Mouse (Mus musculus): ENCODE data around the gene Esrrg. TPM values are rescaled to one million over a fixed set of nuclear protein-coding genes. Genes with fewer than 3 reads are reported as not detected.

Esrrg gene
- polyA plus RNA-seq, 1 experiment from 2014 or later: 27.1 TPM

DNA sequence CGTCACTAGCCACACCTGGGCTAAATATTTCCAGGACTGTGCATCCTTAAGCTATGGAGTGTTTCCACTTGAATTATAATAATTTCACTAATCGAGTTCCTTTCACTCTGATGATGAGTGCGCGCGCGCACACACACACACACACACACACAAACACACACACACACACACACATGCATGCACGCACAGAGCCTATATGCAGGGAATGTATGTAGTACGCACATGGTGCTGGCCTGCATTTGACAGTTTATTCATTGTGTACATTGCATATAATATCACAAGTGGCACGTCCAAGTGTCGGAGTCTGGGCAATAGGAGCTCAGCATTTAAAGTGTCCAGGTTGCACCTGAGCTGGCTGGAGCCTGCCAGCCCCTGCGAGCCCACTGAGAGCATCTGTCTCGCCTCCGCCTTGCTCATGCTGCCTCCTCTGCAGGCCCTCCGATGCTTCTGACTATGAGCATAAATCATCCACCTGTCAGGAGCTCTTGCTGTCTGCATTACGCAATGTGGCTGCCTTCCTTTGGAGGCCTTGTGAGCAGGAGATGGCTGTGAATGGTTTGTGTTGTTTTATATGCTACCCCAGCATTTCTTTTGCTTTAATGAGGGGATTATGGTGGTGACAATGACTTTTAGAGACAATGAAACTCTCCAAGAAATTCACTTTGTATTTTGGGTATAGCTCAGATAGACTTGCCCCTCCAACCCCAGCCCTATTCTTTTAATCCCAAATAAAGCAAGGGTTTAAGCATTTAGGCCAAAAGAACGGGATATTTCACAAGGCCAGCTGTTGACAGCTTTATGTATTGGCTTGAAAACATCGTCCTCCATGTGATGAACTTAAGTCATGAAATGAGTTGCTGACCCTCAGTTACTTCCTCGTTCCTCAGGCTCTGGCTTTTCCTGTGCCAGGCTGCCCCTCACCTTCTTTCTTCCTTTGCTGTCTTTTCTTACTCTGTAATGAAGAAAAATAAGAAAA lies 474.4 kb downstream of the Esrrg start:
- no peaks in the 10 kb centered on the region for H3K9me3 ChIP-seq (replicated peaks)
- H3K4me3 ChIP-seq (replicated peaks): no peak overlapping the region
- no peaks in the 10 kb centered on the region for H3K4me1 ChIP-seq
- H3K27ac ChIP-seq: no peak overlapping the region
- H3K9ac ChIP-seq: no peak overlapping the region
- WGBS: 68% methylated on average over 18 of the region's 18 CpGs
- H3K4me2 ChIP-seq: no peak overlapping the region
- no peaks in the 10 kb centered on the region for H3K27me3 ChIP-seq
- no peak for ATAC-seq (replicated peaks; ENCODE audit: low FRiP score)
- no peaks in the 10 kb centered on the region for H3K36me3 ChIP-seq

DNA sequence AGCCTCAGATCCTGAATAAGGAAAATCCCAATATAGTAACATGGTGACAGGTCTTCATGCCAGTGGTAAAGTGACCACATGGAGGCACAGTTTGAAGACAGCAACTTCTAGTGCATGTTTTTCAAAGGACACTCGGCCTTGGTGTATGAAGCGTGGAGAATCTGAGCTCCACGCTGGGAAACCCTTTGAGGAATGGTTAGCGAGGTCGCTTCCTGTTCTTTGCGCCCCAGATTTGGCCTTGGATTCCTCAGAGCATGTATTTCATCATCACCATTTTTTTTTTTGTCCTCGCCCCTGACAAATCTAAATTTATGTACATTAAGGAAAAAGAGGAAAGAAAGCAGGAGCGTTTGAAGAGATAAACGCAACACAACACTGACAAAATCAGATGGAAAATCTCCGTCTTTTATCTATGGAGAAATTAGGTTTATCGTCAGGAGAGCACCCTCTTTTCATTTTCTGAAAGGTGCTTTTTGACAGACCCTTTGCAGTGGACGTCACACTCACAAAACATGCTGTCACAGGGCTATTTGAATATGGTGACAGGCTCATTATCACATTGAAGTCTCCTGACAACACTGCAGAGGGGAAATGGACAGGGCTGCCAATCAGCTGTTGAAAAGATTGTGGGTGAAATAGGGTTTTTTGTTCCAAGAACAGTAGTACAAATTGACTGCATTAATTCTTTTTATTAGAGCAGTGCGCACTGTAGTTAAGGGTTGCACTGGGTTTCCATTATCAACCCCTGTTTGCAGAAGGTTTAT lies 476.7 kb downstream of the Esrrg start:
- no peak overlapping the region for H3K9ac ChIP-seq
- no peak overlapping the region for H3K4me3 ChIP-seq (replicated peaks)
- H3K9me3 ChIP-seq (replicated peaks): no peaks in the 10 kb centered on the region
- H3K27me3 ChIP-seq: no peaks in the 10 kb centered on the region
- ATAC-seq (replicated peaks; ENCODE audit: low FRiP score): no peak
- H3K4me2 ChIP-seq: no peak overlapping the region
- no peaks in the 10 kb centered on the region for H3K36me3 ChIP-seq
- no peaks in the 10 kb centered on the region for H3K4me1 ChIP-seq
- 73% methylated on average over 13 of the region's 13 CpGs for WGBS
- H3K27ac ChIP-seq: no peak overlapping the region

DNA sequence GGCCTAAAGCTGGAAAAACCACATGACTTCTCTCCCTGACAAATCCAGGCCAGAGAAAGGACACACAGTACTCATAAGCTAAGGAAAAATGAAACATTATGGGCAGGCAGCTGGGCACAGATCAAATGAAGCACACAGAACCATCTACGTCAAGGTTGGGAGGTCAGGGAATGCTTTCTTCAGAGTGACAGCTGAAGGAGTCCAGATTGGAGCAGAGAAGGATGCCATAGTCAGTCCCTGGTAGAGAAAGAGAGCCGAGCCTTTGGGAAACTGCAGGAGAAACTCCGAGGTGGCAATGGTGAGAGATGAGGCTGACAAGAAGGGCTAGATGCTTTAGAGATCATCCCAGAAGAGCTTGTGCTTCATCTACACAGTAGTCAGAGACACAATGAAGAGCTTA lies 485.1 kb downstream of the Esrrg start:
- Histone ChIP-seq H3K9me3 (replicated peaks) (no peaks in the 10 kb centered on the region), H3K4me3 (replicated peaks) (no peak overlapping the region), H3K36me3 (no peaks in the 10 kb centered on the region), H3K4me2 (no peak overlapping the region), H3K27me3 (no peaks in the 10 kb centered on the region), H3K4me1 (no peaks in the 10 kb centered on the region), H3K27ac (no peak overlapping the region), H3K9ac (no peak overlapping the region)
- no peak for ATAC-seq (replicated peaks; ENCODE audit: low FRiP score)
- 67% methylated on average over 3 of the region's 3 CpGs for WGBS

DNA sequence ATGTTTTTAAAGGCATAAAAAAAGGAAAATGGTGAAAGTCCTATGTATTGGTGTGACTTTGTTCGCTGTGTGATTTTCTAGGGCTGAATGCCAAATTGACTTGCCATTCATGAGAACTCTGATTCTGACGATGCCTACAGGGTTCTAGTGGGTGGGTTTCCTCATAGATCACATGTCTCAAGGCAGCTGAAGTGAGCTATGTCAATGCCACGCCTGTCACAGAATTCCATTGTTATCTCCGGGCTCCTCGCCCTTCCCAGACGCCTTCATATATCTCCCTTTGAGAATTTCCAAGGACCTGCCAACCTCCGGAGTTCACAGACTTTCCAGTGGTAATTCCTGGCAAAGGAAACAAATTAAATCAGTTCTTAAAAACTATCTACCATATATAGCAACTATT lies 493.2 kb downstream of the Esrrg start:
- 75% methylated on average over 7 of the region's 7 CpGs for WGBS
- Histone ChIP-seq H3K27ac (no peak overlapping the region), H3K4me2 (no peak overlapping the region), H3K9me3 (replicated peaks) (no peaks in the 10 kb centered on the region), H3K9ac (no peak overlapping the region), H3K36me3 (no peaks in the 10 kb centered on the region), H3K27me3 (no peaks in the 10 kb centered on the region), H3K4me3 (replicated peaks) (no peak overlapping the region), H3K4me1 (0 out of 2 replicates have a peak, but pooled peaks cover 4% of the 10 kb centered on the region)
- ATAC-seq (replicated peaks; ENCODE audit: low FRiP score): no peak

DNA sequence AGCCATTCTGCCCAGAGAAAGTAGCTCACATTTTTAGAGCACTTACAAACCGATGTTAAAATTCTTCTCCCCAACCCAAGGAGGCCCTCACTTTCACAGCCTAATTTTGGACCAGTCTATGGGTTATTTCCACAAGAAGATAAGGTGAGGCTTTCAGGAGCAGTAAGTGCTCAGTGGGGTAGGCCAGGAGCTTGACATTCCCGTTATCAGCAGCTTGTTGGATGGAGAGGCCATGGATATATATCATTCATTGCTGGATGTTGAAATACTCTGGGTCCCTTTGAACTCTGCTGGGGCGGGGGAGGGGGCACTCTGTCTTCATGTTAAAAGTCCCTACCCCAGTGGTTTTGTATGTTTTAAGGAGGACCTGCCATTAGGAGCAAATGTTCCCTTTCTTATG lies 494.6 kb downstream of the Esrrg start:
- Histone ChIP-seq H3K27me3 (no peaks in the 10 kb centered on the region), H3K9me3 (replicated peaks) (no peaks in the 10 kb centered on the region), H3K9ac (no peak overlapping the region), H3K4me1 (peaks cover 9% of the 10 kb centered on the region; the same call in 1 of the 2 replicates), H3K4me2 (no peak overlapping the region), H3K27ac (no peak overlapping the region), H3K36me3 (no peaks in the 10 kb centered on the region), H3K4me3 (replicated peaks) (no peak overlapping the region)
- WGBS: 51% methylated on average over 3 of the region's 3 CpGs
- no peak for ATAC-seq (replicated peaks; ENCODE audit: low FRiP score)

DNA sequence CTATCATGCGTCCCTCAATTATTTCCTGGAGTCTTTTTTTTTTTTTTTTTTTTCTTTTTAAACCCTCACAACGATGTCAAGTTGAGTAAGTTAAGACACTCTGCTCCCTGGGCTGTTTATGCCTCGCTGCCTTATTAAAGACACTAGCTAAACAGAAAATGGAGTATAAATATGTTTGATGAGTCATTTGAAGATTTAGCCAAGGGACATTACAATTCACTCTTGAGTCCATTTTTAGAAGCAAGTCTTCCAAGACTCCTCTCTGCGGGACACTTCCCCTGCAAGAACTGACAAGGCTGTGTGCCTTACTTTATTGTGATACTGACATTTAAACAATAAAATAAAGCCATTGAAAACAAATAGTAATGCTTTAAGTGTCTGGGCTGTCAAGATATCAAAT lies 496.9 kb downstream of the Esrrg start:
- Histone ChIP-seq H3K27me3 (no peaks in the 10 kb centered on the region), H3K9me3 (replicated peaks) (no peaks in the 10 kb centered on the region), H3K4me3 (replicated peaks) (no peak overlapping the region), H3K4me2 (no peak overlapping the region), H3K27ac (no peak overlapping the region), H3K4me1 (peaks cover 11% of the 10 kb centered on the region; the same call in 1 of the 2 replicates), H3K36me3 (no peaks in the 10 kb centered on the region), H3K9ac (no peak overlapping the region)
- WGBS: 66% methylated on average over 4 of the region's 4 CpGs
- ATAC-seq (replicated peaks; ENCODE audit: low FRiP score): no peak

DNA sequence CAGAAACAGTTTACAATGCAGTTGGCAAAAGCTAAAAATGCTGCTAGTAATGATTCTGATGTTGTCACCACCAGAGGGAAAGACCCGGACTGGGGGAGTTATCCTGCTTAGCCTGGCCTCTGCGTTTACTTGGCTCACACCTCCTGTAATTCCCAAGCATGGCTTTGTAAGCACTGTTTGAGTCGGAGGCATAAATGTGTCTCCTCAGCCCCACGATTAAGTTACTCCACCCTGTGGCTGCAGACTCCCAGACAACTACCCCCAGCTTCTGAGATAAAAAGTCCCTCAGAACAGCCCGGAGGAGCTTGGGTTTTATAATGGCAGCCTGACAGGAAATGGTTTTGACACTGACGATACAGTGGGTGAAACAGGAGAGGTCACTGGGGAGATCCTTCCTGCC lies 499.4 kb downstream of the Esrrg start:
- no peaks in the 10 kb centered on the region for H3K27me3 ChIP-seq
- ATAC-seq (replicated peaks; ENCODE audit: low FRiP score): no peak
- H3K4me2 ChIP-seq: no peak overlapping the region
- no peak overlapping the region for H3K4me3 ChIP-seq (replicated peaks)
- no peaks in the 10 kb centered on the region for H3K36me3 ChIP-seq
- H3K4me1 ChIP-seq: peaks cover 16% of the 10 kb centered on the region; the same call in 1 of the 2 replicates
- H3K9me3 ChIP-seq (replicated peaks): no peaks in the 10 kb centered on the region
- WGBS: 6% methylated on average over 6 of the region's 6 CpGs
- H3K27ac ChIP-seq: no peak overlapping the region
- no peak overlapping the region for H3K9ac ChIP-seq

DNA sequence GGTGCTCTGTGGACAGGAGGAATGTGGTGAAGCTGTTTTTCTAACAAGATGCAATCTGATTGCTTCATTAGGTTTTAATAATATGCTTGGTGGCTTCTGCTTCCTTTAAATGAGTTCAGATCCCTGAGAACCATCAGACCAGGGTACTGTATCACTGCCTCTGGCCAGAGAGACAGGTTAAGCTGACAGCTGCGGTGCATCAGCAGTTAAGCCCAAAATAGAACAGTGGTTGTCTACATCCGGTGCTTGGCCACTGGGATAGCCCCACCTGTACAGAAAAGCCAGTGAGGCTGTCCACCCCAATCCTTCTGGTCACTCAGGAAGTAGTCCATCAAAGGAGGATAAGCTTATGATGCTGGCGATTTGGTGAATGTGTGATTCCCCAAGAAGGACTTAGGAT lies 503.0 kb downstream of the Esrrg start:
- Histone ChIP-seq H3K4me2 (no peak overlapping the region), H3K36me3 (no peaks in the 10 kb centered on the region), H3K4me1 (peaks cover 12% of the 10 kb centered on the region; the same call in 1 of the 2 replicates), H3K9me3 (replicated peaks) (no peaks in the 10 kb centered on the region), H3K27ac (no peak overlapping the region), H3K27me3 (no peaks in the 10 kb centered on the region), H3K9ac (no peak overlapping the region), H3K4me3 (replicated peaks) (no peak overlapping the region)
- ATAC-seq (replicated peaks; ENCODE audit: low FRiP score): peak; percentile 67; the same call in 1 of the 2 replicates
- 41% methylated on average over 3 of the region's 3 CpGs for WGBS

DNA sequence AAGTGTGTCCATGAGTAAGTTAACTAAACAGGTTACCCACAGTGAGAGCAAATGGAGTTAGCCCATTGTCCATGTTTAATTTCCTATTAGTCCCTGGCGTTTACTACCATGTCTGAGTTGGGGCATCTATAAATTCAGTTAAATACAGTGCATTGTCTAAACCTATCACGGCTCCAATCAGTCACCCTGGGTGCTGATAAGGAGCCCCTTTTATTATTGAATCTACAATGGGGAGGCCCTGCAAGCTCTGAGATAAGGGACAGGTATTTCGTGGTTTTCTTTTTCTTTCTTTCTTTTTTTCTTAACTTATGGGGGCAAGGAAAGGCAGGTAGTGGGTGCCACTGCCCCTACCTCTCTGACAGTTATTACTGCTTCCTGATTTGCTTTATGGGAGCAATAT lies 504.6 kb downstream of the Esrrg start:
- H3K36me3 ChIP-seq: no peaks in the 10 kb centered on the region
- no peak overlapping the region for H3K9ac ChIP-seq
- 79% methylated on average over 3 of the region's 3 CpGs for WGBS
- no peaks in the 10 kb centered on the region for H3K9me3 ChIP-seq (replicated peaks)
- H3K27me3 ChIP-seq: no peaks in the 10 kb centered on the region
- H3K27ac ChIP-seq: no peak overlapping the region
- ATAC-seq (replicated peaks; ENCODE audit: low FRiP score): no peak
- H3K4me3 ChIP-seq (replicated peaks): no peak overlapping the region
- H3K4me2 ChIP-seq: no peak overlapping the region
- peaks cover 9% of the 10 kb centered on the region; the same call in 1 of the 2 replicates for H3K4me1 ChIP-seq

DNA sequence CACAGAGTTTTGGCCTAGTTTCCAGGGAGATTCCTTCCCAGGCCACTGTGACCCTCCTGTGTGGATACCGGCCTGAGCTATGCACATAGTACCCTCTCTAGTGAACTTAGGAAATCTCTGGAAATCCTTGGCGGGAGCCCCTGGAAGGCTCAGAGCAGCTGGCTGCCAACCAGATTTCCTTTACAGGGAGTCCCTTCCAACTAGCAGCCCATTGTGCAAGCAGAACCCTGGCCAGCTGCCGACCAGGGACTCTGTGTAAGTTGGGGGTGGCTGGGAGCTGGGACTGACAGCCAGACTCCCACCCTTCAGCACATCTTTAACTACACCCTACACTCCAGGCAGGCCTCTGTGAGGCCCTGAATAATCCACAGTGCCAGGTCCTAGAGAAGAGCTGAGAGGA lies 509.5 kb downstream of the Esrrg start:
- no peaks in the 10 kb centered on the region for H3K9me3 ChIP-seq (replicated peaks)
- no peak overlapping the region for H3K27ac ChIP-seq
- 0 out of 2 replicates have a peak, but pooled peaks cover 6% of the 10 kb centered on the region for H3K4me1 ChIP-seq
- H3K36me3 ChIP-seq: no peaks in the 10 kb centered on the region
- no peak for ATAC-seq (replicated peaks; ENCODE audit: low FRiP score)
- no peak overlapping the region for H3K4me3 ChIP-seq (replicated peaks)
- H3K27me3 ChIP-seq: no peaks in the 10 kb centered on the region
- no peak overlapping the region for H3K4me2 ChIP-seq
- 49% methylated on average over 3 of the region's 3 CpGs for WGBS
- H3K9ac ChIP-seq: no peak overlapping the region

DNA sequence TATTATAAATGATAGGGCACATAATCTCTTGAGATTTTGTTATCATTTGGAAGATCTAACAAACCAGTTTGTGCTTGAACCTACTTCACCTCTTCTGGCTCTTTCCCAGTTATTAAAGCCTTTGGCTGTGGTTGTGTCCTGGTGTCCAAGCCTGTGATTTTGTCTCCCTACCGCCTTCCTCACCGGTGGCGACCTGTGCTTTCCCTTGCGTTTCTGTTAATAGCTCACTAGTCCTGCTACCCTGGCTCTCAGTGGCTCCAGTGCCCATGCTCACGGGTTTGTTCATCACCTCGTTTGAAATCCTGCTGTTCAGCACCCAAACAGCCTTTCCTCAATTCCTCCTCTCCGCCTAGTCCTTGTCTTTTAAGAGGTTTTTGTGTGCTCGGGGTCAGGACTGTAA lies 511.2 kb downstream of the Esrrg start:
- H3K27me3 ChIP-seq: no peaks in the 10 kb centered on the region
- H3K27ac ChIP-seq: no peak overlapping the region
- H3K36me3 ChIP-seq: no peaks in the 10 kb centered on the region
- no peak overlapping the region for H3K4me2 ChIP-seq
- H3K4me1 ChIP-seq: 0 out of 2 replicates have a peak, but pooled peaks cover 6% of the 10 kb centered on the region
- no peak overlapping the region for H3K9ac ChIP-seq
- no peaks in the 10 kb centered on the region for H3K9me3 ChIP-seq (replicated peaks)
- no peak overlapping the region for H3K4me3 ChIP-seq (replicated peaks)
- no peak for ATAC-seq (replicated peaks; ENCODE audit: low FRiP score)
- WGBS: 75% methylated on average over 8 of the region's 8 CpGs

DNA sequence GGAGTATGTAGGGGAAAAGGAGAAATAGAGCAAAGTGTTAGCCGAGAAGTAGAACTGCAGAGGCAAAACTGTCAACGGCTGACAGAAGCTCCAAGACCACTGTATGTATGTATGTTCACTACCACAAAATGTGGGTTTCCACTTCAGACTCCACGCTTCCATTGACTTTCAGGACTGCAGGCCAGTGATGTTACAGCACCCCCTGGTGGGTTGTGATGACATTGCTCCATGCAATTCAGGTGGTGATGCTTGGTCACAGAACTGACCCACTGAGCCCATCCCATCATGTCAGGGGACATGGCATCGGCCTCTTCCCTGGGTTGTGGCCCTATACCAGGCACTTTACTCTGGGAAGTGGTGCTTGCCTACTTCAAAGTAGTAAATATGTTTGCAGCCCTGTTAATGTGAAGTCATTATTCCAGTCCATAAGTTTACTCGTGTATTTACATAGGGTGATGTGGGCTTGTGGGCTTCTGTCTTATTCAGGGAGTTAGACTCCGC lies 517.0 kb downstream of the Esrrg start:
- Histone ChIP-seq H3K9me3 (replicated peaks) (no peaks in the 10 kb centered on the region), H3K27me3 (no peaks in the 10 kb centered on the region), H3K27ac (no peak overlapping the region), H3K36me3 (no peaks in the 10 kb centered on the region), H3K4me1 (no peaks in the 10 kb centered on the region), H3K9ac (no peak overlapping the region), H3K4me2 (no peak overlapping the region), H3K4me3 (replicated peaks) (no peak overlapping the region)
- ATAC-seq (replicated peaks; ENCODE audit: low FRiP score): no peak
- WGBS: 93% methylated on average over 6 of the region's 6 CpGs
